Mouse (Mus musculus): ENCODE data around the gene Atp12a.

Atp12a gene

GRCm38 (mm10) chr14:56379336-56379735, 14.5 kb downstream of the Atp12a start:
- DNase-seq (ENCODE audit: low spot score), result no peak

GRCm38 (mm10) chr14:56382366-56382765, 17.5 kb downstream of the Atp12a start:
- no peak for DNase-seq (ENCODE audit: low spot score)

GRCm38 (mm10) chr14:56390247-56390646, 25.4 kb downstream of the Atp12a start:
- no peak for DNase-seq (ENCODE audit: low spot score)

- DNase-seq (ENCODE audit: low spot score), result no peak
Observed at GRCm38 (mm10) chr14:56393704-56394312, 28.9 kb downstream of the Atp12a start.

GRCm38 (mm10) chr14:56398001-56398400, 33.1 kb downstream of the Atp12a start:
- no peak for DNase-seq (ENCODE audit: low spot score)

GRCm38 (mm10) chr14:56402311-56403071, 37.6 kb downstream of the Atp12a start, which contains the start of gene Rnf17:
TSS of gene Rnf17 (plus strand) at chr14:56402581.
- no peak for DNase-seq (ENCODE audit: low spot score)

- no peak for DNase-seq (ENCODE audit: low spot score)
Observed at GRCm38 (mm10) chr14:56403072-56403375, 38.2 kb downstream of the Atp12a start.

Measured in ovary, adult 18-20 months (tissue).